Mouse (Mus musculus): ENCODE measurements around the gene Adsl. TPM values are rescaled to one million over a fixed set of nuclear protein-coding genes. Genes with fewer than 3 reads are reported as not detected.

The Adsl gene
- polyA plus RNA-seq, 1 experiment from 2014 or later = 137 TPM

DNA sequence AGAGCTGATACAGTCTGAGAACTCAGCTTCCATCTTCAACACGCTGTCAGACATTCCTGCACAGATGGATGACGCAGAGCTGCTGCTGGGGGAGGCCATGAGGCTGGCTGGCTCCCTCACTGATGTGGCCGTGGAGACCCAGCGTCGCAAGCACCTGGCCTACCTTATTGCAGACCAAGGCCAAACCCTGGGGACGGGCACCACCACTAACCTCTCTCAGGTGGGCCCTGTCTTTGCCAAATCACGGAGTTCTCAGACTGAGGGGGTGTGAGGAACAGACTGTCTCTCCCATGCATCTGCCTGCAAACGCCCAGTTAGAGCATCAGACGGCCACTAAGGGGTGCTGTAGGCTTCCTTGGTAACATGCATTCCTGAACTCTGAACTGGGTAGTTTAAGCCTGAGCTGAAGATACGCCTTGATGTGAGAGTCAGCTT, 60.4 kb downstream of the Adsl start:
- H3K27ac ChIP-seq = no peak overlapping the region
- no peaks in the 10 kb centered on the region for H3K9me3 ChIP-seq (replicated peaks)
- no peak for ATAC-seq (replicated peaks; ENCODE audit: insufficient number of reproducible peaks, insufficient read depth, low FRiP score, low read depth)
- no peaks in the 10 kb centered on the region for H3K4me1 ChIP-seq (replicated peaks)
- H3K27me3 ChIP-seq = no peaks in the 10 kb centered on the region
- H3K4me2 ChIP-seq = no peak overlapping the region
- no peak overlapping the region for H3K9ac ChIP-seq
- 54% methylated on average over 10 of the region's 10 CpGs for WGBS
- no peak overlapping the region for H3K4me3 ChIP-seq
- peaks cover 20% of the 10 kb centered on the region; the same call in 1 of the 2 replicates for H3K36me3 ChIP-seq

DNA sequence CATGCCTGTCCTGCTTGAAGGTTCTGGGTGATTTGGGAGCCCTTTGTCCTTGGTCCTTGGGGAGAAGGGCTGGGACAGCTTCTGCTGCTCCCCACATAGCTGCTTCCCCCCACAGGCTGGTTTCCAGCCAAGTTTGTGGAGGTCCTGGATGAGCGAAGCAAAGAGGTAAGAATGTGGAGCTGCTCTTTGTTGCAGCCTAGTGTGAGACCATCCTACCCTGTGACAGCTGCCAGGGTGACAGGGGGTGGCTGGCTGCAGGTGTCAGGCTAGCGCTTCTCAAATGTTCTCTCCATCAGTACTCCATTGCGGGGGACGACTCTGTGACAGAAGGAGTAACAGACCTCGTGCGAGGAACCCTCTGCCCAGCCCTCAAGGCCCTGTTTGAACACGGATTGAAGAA, 61.8 kb downstream of the Adsl start:
- no peaks in the 10 kb centered on the region for H3K27me3 ChIP-seq
- ATAC-seq (replicated peaks; ENCODE audit: insufficient number of reproducible peaks, insufficient read depth, low FRiP score, low read depth) = no peak
- H3K9ac ChIP-seq = no peak overlapping the region
- no peaks in the 10 kb centered on the region for H3K9me3 ChIP-seq (replicated peaks)
- H3K27ac ChIP-seq = no peak overlapping the region
- no peak overlapping the region for H3K4me3 ChIP-seq
- peaks cover 27% of the 10 kb centered on the region for H3K36me3 ChIP-seq
- H3K4me2 ChIP-seq = no peak overlapping the region
- 68% methylated on average over 7 of the region's 7 CpGs for WGBS
- no peaks in the 10 kb centered on the region for H3K4me1 ChIP-seq (replicated peaks)

DNA sequence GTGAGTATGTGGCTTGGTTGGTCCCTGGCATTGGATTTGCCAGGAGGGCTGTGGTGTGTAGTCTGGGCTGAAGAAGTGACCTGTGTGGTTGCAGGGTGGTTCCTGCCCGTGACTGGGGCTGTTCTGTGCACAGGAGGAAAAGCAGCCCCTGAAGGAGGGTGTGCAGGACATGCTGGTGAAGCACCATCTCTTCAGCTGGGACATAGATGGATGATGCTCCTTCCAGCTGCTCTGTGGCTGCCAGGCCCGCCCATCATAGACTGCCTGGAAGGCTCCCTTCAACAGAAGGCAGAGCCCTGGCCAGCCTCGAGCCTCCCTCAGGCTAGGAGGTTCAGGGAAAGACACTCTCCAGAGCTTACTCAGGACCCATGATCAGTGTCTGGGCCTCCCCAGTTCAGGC, 63.2 kb downstream of the Adsl start:
- Histone ChIP-seq H3K4me3 (no peak overlapping the region), H3K9ac (no peak overlapping the region), H3K4me1 (replicated peaks) (no peaks in the 10 kb centered on the region), H3K9me3 (replicated peaks) (no peaks in the 10 kb centered on the region), H3K27me3 (no peaks in the 10 kb centered on the region), H3K36me3 (peaks cover 40% of the 10 kb centered on the region), H3K27ac (no peak overlapping the region), H3K4me2 (no peak overlapping the region)
- 60% methylated on average over 3 of the region's 3 CpGs for WGBS
- ATAC-seq (replicated peaks; ENCODE audit: insufficient number of reproducible peaks, insufficient read depth, low FRiP score, low read depth) = no peak

- H3K4me3 ChIP-seq = no peak overlapping the region
- ATAC-seq (replicated peaks; ENCODE audit: insufficient number of reproducible peaks, insufficient read depth, low FRiP score, low read depth) = no peak
- H3K4me1 ChIP-seq (replicated peaks) = no peaks in the 10 kb centered on the region
- no peaks in the 10 kb centered on the region for H3K9me3 ChIP-seq (replicated peaks)
- 89% methylated on average over 4 of the region's 4 CpGs for WGBS
- H3K27ac ChIP-seq = no peak overlapping the region
- H3K36me3 ChIP-seq = peaks cover 48% of the 10 kb centered on the region
- no peaks in the 10 kb centered on the region for H3K27me3 ChIP-seq
- H3K4me2 ChIP-seq = no peak overlapping the region
- no peak overlapping the region for H3K9ac ChIP-seq
Observed at GRCm38 (mm10) chr15:81012359-81012758, 64.1 kb downstream of the Adsl start.

DNA sequence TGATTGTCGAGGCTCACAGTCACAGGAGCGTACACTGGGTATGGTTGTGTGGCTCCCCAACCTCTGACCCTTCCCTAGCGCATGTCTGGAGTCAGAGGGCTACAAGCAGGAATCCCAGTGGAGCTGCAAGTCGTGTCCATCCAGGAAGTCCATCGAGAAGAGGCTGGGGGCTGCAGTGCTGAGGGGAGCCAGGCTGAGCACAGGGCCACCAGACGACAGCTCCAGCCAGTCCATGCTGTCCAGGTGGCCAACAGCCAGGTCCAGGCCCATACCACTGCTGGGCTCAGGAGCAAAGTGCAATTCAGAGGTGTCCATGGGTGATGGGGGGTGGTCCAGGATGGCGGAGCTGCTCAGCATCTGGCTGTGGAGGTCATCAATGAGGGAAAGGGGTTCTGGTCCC, 64.9 kb downstream of the Adsl start:
- no peak overlapping the region for H3K4me2 ChIP-seq
- no peak for ATAC-seq (replicated peaks; ENCODE audit: insufficient number of reproducible peaks, insufficient read depth, low FRiP score, low read depth)
- no peaks in the 10 kb centered on the region for H3K27me3 ChIP-seq
- H3K36me3 ChIP-seq = peaks cover 55% of the 10 kb centered on the region
- H3K9me3 ChIP-seq (replicated peaks) = no peaks in the 10 kb centered on the region
- H3K27ac ChIP-seq = no peak overlapping the region
- no peaks in the 10 kb centered on the region for H3K4me1 ChIP-seq (replicated peaks)
- H3K4me3 ChIP-seq = no peak overlapping the region
- no peak overlapping the region for H3K9ac ChIP-seq
- 87% methylated on average over 7 of the region's 7 CpGs for WGBS

DNA sequence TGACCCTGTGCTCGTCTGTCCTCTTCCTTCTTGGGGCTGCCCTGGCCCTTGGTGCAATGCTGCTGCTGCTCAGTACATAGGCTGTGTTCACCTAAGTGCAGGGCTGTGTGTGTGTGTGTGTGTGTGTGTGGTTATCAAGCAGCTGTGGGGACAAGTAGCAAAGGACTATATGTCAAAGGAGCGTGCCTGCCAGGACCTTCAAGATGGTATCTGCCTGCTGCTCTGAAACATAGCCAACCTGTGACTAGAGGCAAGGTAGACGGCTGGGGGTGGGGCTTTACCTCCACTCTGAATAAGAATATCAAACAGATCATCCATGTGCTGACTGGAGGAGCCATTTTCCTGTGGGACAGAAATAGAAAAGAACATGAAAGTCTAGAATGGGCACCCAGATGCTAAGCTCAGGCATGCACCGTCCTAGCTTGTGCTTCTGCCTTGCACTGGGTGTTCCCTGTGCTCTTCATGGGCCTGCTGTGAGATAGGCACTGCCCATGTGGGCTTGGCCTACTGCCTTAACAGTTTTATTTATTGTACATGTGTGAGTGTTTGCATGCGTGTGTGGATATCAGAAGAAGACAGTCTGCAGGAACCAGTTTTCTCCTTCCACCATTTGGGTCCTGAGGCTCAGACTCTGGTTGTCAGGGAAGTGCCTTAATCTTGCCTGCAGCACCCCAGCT, 66.9 kb downstream of the Adsl start:
- no peak overlapping the region for H3K9ac ChIP-seq
- peaks cover 71% of the 10 kb centered on the region for H3K36me3 ChIP-seq
- no peaks in the 10 kb centered on the region for H3K27me3 ChIP-seq
- no peak overlapping the region for H3K4me3 ChIP-seq
- WGBS = 81% methylated on average over 5 of the region's 5 CpGs
- H3K27ac ChIP-seq = no peak overlapping the region
- ATAC-seq (replicated peaks; ENCODE audit: insufficient number of reproducible peaks, insufficient read depth, low FRiP score, low read depth) = no peak
- no peaks in the 10 kb centered on the region for H3K4me1 ChIP-seq (replicated peaks)
- H3K9me3 ChIP-seq (replicated peaks) = no peaks in the 10 kb centered on the region
- no peak overlapping the region for H3K4me2 ChIP-seq

DNA sequence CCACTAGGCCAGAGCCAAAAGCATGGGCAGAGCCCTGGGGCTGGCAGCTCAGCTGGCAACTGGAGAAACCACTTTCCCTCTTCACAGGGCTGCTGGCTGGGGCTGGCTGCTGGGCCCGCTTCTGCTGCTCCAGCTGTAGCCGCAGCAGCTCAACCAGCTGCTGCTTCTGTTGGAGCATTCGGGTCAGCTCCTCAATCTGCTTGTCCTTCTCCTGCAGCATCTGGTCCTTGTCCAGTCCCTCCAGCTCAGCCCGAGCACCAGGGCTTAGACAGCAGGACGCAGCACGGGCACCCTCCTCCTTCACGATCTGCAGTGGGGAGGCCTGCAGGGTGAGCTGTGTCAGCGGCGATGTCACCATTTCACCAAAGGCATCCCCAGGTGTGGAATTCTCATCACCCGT, 68.2 kb downstream of the Adsl start:
- Histone ChIP-seq H3K36me3 (peaks cover 68% of the 10 kb centered on the region), H3K9ac (no peak overlapping the region), H3K4me3 (no peak overlapping the region), H3K27me3 (no peaks in the 10 kb centered on the region), H3K27ac (no peak overlapping the region), H3K4me1 (replicated peaks) (no peaks in the 10 kb centered on the region), H3K9me3 (replicated peaks) (no peaks in the 10 kb centered on the region), H3K4me2 (no peak overlapping the region)
- no peak for ATAC-seq (replicated peaks; ENCODE audit: insufficient number of reproducible peaks, insufficient read depth, low FRiP score, low read depth)
- 87% methylated on average over 10 of the region's 10 CpGs for WGBS

DNA sequence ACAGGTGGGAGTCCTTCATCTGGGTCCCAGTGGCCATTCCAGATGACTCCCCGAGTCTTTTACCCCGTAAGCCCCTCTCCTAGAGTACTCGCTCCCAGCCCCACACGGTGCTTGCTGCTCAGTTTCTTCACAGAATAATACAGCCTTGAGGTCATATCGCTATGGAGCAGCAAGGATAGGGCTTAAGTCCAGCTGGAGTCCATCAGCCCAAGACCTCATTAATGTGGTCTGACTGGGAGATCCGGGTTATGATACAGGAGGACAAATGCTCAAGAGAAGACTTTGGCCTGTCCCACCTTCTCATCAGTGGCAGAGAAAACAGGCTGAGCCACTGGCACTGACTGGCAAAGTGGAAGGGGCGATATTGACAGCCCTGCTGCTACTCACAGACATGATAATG, 69.0 kb downstream of the Adsl start:
- no peak for ATAC-seq (replicated peaks; ENCODE audit: insufficient number of reproducible peaks, insufficient read depth, low FRiP score, low read depth)
- 87% methylated on average over 7 of the region's 7 CpGs for WGBS
- H3K4me1 ChIP-seq (replicated peaks) = no peaks in the 10 kb centered on the region
- no peak overlapping the region for H3K27ac ChIP-seq
- H3K9ac ChIP-seq = no peak overlapping the region
- H3K4me3 ChIP-seq = no peak overlapping the region
- no peaks in the 10 kb centered on the region for H3K27me3 ChIP-seq
- H3K36me3 ChIP-seq = peaks cover 66% of the 10 kb centered on the region
- no peak overlapping the region for H3K4me2 ChIP-seq
- no peaks in the 10 kb centered on the region for H3K9me3 ChIP-seq (replicated peaks)

Small RNA genes lying within 50 kb of the gene (microRNA-seq; reads per million reads assigned to microRNA genes)
- gene Mir5113 = 17.9 reads per million, percentile 32 among the genes with 10 or more reads in this experiment

Other genes starting within 250 kb of the Adsl start
- 22.7 and 24.7 TPM in 2 replicates for gene Tnrc6b, start 237.2 kb upstream of the Adsl start, polyA plus RNA-seq (2015; fragmentation: Nextera tagmentation; extraction: Ambion mirVana)
- 15.0 and 20.4 TPM in 2 replicates for gene Sgsm3, start 29.3 kb downstream of the Adsl start, polyA plus RNA-seq (2015; fragmentation: Nextera tagmentation; extraction: Ambion mirVana)
- gene Mrtfa, start 242.3 kb downstream of the Adsl start, polyA plus RNA-seq (2015; fragmentation: Nextera tagmentation; extraction: Ambion mirVana) = 11.4 and 19.0 TPM in 2 replicates

Data from heart, embryonic 15.5 days (tissue).